Mouse (Mus musculus) heart, postnatal 36 days (tissue): ENCODE measurements around the gene Des. TPM values are rescaled to one million over a fixed set of nuclear protein-coding genes. Genes with fewer than 3 reads are reported as not detected.

Experiments used
- DNase-seq, 2 experiments: peaks; one replicate each; pipeline ENCODE4 v3.0.0; 2021 to 2022
- intact Hi-C: fragments of 180-260 bp; cut with DNase I; formaldehyde crosslinking; loops from one replicate; pipeline ENCODE4 v1.15.1; 2025
- total RNA-seq, 2 experiments: library from RNA; stranded (reverse); gene quantifications; 2 replicates each; pipeline ENCODE4 v1.2.3; 2021

The Des gene
- total RNA-seq, 2 experiments from 2014 or later: 1,347 to 1,420 TPM

DNA sequence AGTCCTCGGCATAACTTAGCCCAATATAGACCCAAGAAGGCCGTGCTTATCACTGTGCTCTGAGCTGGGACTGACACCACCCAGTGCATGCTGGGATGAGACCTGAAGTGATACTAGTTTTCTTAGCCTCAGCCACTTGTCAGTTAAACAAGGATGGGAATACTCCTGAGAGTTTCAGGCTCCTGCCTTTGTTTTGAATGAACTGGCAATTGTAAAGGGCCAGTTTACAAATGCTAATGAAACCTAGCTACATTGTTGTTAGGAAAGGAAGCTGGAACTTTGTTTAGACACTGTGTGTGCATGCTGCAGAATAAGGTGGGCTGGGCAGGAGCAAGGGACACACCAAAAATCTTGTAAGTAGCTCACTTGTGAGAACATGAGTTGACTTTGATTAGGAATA, 20.8 kb downstream of the Des start:
- intact Hi-C loops: no loop called here
- no peak for DNase-seq

DNA sequence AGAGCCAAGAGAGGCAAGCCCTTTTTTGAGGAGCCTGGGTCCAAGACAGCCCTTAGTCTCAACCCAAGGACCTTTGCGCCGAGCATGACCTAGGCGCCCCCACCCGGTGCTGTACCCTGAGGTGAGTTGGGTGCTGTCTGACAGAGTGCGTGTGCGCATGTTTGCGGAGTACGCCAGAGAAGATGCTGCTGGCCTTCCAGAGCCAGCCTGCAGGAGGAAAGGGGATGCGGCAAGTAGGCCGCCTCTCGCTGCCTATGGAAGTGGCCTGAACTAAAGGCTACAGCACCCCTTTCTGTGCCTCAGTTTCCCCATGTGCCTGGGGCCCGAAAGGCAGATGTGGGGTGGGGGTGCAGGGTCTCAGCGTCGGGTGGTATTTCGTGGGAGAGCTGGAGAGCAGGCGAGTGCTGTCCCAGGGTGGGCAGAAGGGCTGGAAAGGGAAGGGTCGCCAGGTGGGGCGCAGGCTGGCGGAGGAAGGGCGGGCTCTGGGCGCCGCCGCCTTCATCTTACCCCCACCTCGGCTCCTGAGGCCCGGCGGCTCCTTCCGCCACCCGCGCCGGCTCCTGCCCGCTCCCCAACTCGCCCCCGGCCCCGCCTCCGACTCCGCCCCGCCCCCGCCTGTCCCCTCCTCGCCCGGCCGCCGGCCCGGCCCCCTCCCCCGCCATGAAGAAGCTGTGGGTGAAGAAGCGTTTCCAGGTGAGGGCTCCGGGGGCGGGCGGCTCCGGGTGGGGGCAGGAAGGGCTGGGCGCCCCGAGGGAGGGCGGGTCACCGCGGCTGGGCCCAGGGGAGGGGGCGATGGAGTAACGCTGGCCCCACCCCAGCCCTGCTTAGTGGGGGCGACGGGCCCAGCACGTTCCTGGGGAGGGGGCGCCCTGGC, 21.6 kb downstream of the Des start:
- DNase-seq: peak in 1 of 2 experiments; percentile 45
- intact Hi-C loops: no loop called here

DNA sequence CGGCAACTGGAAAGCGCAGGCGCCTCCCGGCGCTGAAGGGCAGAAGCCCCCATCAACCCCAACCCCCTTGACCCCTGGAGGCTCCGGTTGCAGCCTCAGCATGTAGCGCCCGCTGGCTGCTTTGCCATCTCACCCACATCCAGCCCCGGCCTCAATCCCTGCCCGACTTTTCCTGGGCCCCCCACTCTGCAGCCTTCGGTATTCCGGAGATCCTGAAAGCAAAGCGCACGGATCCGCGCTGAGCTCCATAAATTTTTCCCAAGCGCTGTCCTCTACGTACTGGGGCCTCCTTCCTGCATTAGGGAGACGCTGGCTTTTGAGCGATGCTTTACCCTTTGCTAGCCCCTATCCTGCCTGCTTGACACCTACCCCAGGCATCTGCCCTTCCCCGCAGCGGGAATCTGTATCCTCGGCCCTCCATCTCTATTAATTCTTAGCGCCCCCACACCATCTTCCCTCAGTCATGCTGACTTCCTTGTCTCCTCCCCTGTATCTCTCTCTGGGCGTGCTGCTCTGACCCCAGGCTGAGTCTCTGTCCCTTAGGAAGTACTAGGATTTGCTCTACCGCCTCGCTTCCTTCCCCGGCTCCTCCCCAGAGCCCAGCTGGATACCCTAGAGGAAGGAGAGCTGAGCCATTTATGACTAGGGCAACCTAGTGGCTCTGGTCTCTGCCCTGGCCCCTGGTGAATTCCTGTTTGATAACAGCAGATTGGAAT, 22.4 kb downstream of the Des start:
- DNase-seq: no peak
- intact Hi-C loops: no loop called here

DNA sequence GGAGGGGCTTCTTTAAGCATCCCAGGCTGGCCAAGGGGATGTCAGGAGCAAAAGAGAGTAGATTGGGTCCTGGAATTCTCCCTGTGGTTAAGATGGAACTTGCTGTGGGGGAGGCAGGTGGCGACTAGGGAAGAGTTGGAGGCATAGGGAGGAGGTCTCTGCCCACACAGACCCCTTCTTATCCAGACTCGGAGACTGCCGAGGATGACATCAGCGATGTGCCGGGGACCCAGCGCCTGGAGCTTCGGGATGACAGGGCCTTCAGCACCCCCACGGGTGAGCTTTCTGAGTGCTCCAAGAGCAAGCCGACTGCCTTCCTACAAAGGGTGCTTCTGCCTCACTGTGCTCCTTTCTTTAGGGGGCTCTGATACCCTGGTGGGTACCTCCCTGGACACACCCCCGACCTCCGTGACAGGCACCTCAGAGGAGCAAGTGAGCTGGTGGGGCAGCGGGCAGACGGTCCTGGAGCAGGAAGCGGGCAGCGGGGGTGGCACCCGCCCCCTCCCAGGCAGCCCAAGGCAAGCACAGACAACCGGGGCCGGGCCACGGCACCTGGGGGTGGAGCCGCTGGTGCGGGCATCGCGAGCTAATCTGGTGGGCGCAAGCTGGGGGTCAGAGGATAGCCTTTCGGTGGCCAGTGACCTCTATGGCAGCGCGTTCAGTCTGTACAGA, 24.5 kb downstream of the Des start:
- intact Hi-C loops: loop anchor here (5.0 kb wide), 1 partner anchor 37 kb away; no protein-coding TSS in a partner anchor
- DNase-seq: no peak

GRCm38 (mm10) chr1:75385142-75385730, 25.1 kb downstream of the Des start:
- no peak for DNase-seq
- intact Hi-C loops: loop anchor here (5.0 kb wide), 1 partner anchor 38 kb away; no protein-coding TSS in a partner anchor

DNA sequence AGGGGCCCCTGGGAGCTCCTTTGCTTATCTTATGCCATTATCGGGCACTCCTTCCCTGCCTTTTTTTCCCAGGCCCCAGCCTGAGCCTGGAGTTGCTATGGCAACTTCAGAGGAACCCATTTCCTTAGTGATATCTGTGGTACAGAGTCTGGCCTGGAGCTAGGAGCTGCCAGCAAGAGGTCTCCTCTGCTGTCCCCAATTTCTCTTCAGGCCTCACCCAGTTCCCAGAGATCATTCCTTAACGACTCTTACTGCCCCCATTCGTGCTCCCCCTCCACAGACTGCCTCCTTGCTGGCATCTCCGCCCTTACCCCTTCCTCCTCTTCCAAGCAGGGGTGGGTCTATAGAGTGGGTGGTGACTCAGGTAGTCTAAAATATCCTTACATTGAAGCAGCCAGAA, 26.0 kb downstream of the Des start:
- intact Hi-C loops: loop anchor here (5.0 kb wide), 1 partner anchor 39 kb away; no protein-coding TSS in a partner anchor
- no peak for DNase-seq

- intact Hi-C loops: loop anchor here (5.0 kb wide), 1 partner anchor 40 kb away; no protein-coding TSS in a partner anchor
Measured at GRCm38 (mm10) chr1:75387469-75387928, 27.4 kb downstream of the Des start.

DNA sequence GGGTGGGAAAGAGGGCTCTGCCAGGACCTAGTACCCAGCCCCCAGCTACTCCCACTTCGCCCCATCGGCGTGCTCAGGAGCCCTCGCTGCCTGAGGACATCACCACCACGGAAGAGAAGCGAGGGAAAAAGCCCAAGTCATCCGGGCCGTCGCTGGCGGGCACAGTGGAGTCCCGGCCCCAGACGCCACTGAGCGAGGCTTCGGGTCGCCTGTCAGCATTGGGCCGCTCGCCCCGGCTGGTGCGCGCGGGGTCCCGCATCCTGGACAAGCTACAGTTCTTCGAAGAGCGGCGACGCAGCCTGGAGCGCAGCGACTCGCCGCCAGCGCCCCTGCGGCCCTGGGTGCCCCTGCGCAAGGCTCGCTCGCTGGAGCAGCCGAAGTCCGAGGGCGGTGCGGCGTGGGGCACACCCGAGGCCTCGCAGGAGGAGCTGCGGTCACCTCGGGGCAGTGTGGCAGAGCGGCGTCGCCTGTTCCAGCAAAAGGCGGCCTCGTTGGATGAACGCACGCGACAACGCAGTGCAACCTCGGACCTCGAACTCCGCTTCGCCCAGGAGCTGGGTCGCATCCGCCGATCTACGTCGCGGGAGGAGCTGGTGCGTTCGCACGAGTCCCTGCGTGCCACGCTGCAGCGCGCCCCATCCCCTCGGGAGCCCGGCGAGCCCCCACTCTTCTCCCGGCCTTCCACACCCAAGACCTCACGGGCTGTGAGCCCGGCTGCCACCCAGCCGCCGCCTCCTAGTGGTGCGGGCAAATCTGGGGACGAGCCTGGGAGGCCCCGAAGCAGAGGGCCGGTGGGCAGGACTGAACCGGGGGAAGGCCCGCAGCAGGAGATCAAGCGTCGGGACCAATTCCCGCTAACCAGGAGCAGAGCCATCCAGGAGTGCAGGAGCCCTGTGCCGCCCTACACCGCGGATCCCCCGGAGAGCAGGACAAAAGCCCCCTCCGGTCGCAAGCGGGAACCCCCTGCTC, 28.1 kb downstream of the Des start:
- DNase-seq: no peak
- intact Hi-C loops: loop anchor here (5.0 kb wide), 1 partner anchor 41 kb away; no protein-coding TSS in a partner anchor

More at GRCm38 (mm10) chr1:75387469-75387928, 27.4 kb downstream of the Des start:
- DNase-seq: no peak

DNA sequence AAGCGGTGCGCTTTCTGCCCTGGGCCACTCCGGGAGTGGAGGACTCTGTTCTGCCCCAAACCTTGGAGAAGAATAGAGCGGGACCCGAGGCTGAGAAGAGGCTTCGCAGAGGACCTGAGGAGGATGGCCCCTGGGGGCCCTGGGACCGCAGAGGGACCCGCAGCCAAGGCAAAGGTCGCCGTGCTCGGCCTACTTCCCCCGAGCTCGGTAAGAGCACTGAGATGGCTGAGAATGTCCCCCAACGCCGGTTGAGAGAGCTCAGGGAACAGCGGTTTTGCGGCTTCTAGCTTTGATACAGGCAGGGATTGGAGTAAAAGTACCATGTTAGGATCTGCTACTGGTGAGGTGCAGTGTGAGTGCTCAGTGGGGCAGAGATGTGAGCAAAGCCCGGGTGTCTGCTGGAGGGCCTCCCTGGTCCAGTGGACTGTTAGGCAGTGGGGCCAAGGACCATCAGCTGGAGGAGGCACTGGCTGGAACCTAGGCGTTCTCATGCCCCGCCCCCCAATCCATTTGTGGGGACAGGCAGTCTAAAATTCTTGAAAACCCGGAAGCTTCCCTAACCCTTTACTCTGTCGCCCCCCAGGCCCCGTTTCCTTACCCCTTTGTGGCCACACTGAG, 28.9 kb downstream of the Des start:
- DNase-seq: no peak
- intact Hi-C loops: loop anchor here (5.0 kb wide), 1 partner anchor 42 kb away; no protein-coding TSS in a partner anchor

- DNase-seq: peak; percentile 70 to 74
- intact Hi-C loops: no loop called here
Measured at GRCm38 (mm10) chr1:75393139-75393538, 33.0 kb downstream of the Des start.

DNA sequence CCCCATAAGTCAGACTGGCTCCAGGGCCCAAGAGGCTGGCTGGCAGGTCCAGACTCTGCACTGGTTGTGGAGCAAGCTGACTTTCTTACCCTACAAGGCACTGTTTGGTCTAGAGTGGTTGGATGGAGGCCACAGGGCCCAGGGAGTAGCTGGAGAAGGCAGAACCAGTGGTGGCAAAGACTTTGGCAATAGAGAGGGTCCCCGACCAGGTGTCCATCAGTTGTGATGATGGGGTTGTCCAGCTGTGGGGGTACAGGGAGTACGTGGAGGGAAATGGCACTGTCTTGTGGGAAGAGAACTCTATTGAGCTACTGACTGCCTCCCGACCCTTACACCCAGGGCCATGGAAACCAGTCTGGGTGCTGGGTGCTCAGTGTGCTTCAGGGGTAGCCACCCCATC, 33.7 kb downstream of the Des start:
- intact Hi-C loops: no loop called here
- DNase-seq: no peak

GRCm38 (mm10) chr1:75398761-75399402, 38.8 kb downstream of the Des start:
- intact Hi-C loops: no loop called here
- DNase-seq: peak; percentile 72 to 76

DNA sequence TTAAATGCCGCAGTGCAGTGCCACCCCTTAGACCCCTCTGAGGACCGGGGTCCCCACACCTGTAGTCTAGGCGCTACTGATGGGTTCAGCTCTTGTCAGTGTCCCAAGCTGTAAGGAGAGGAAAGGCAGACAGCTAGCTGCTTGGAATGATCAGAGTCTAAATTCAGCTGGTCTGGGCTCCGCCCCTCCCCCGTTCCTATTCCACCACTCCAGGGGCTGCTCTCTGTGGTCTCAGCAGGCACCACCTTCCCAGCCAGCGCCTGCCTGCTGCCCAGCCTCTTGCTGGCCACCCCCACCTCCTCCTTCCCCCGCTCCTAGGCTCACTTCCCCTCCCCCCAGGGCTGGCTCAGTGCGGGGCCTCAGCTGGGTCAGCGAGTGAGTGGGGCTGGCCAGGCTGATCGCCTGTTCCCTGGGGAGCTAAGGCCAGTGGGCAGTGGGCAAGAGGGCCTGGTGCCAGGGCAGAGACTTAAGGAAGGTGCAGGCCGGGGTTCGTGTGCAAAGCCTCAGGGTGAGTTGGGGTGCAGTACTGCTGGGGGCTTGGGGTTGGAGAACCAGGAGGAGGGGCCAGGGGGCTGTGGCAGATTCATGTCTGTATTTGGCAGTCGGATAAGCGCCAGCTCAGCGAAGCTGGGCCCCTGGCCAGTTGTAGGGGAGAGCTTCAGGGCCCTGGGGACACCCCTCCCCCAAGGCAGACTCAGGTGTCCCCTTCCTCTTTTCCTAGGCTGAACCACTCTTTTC, 39.8 kb downstream of the Des start:
- DNase-seq: peak; percentile 57 to 75
- intact Hi-C loops: loop anchor here (2.0 kb wide), 1 partner anchor 23 kb away; no protein-coding TSS in a partner anchor

GRCm38 (mm10) chr1:75400493-75401115, 40.5 kb downstream of the Des start:
- intact Hi-C loops: loop anchor here (2.0 kb wide), 1 partner anchor 24 kb away; no protein-coding TSS in a partner anchor
- no peak for DNase-seq

- intact Hi-C loops: no loop called here
- no peak for DNase-seq
Measured at GRCm38 (mm10) chr1:75405547-75405946, 45.4 kb downstream of the Des start.

GRCm38 (mm10) chr1:75406173-75406572, 46.0 kb downstream of the Des start:
- intact Hi-C loops: no loop called here
- DNase-seq: no peak

DNA sequence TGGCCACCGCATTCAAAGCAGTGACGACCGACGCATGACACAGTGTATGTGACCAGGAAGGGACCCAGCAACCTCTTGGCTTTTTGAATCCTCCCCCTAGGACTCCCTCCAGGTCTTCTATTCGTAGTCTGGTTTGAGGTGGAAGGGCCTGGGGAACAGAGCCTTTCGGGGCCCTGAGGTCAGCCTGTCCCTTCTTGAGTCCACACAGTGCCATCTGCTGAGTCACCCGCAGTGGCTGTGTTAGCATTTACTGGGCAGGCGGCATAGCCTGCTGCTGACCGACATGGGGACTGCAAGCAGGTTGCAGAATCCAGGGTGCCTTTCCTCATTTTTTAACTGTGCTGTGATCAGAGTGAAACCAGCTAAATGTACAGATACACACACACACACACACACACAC, 46.9 kb downstream of the Des start:
- intact Hi-C loops: no loop called here
- DNase-seq: no peak
